Mouse (Mus musculus): ENCODE data around the gene Gm20388. TPM values are rescaled to one million over a fixed set of nuclear protein-coding genes. Genes with fewer than 3 reads are reported as not detected.
"Not testable (repeated sequence)": the region's sequence is repeated elsewhere in the genome, so short reads cannot be mapped to it uniquely, and the experiment has no call there.

The Gm20388 gene
- polyA plus RNA-seq, 1 experiment from 2014 or later, result not detected

- ATAC-seq (replicated peaks); H3K27me3 ChIP-seq; H3K9me3 ChIP-seq; H3K4me2 ChIP-seq (replicated peaks); H3K9ac ChIP-seq (replicated peaks); H3K4me3 ChIP-seq; H3K27ac ChIP-seq (replicated peaks): not testable (repeated sequence)
- 28% methylated on average over 4 of the region's 4 CpGs for WGBS
- Histone ChIP-seq H3K4me1 (peaks cover 49% of the 10 kb centered on the region), H3K36me3 (peaks cover 13% of the 10 kb centered on the region; the same call in 1 of the 2 replicates)
Observed at GRCm38 (mm10) chr8:122573176-122573575, 2662.5 kb downstream of the Gm20388 start.

DNA sequence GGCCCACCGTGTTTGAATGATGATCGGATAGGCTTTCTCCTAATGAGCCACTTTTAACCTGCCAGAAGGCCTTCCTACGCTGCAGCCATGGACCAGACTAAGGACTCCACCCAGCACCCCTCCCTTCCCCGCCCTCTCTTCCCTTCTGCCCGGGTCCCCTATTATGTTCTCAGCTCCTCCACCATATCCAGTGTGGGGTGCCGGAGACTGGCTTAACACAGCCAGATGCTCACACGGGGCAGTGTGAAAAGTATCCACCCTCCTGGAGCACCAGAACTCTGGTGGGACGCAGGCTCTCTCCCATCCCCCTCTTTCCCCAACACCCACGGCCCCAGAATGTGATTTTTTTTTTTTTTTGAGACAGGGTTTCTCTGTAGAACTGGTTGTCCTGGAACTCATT, 2662.9 kb downstream of the Gm20388 start:
- H3K4me1 ChIP-seq, result peaks cover 45% of the 10 kb centered on the region
- H3K36me3 ChIP-seq, result peaks cover 13% of the 10 kb centered on the region; the same call in 1 of the 2 replicates
- H3K27ac ChIP-seq (replicated peaks), result no peak overlapping the region; the same call in 1 of the 2 replicates
- H3K27me3 ChIP-seq, result no peaks in the 10 kb centered on the region
- no peak for ATAC-seq (replicated peaks)
- H3K9ac ChIP-seq (replicated peaks), result no peak overlapping the region
- no peak overlapping the region for H3K4me2 ChIP-seq (replicated peaks)
- H3K4me3 ChIP-seq, result no peak overlapping the region
- 48% methylated on average over 9 of the region's 9 CpGs for WGBS
- no peaks in the 10 kb centered on the region for H3K9me3 ChIP-seq

DNA sequence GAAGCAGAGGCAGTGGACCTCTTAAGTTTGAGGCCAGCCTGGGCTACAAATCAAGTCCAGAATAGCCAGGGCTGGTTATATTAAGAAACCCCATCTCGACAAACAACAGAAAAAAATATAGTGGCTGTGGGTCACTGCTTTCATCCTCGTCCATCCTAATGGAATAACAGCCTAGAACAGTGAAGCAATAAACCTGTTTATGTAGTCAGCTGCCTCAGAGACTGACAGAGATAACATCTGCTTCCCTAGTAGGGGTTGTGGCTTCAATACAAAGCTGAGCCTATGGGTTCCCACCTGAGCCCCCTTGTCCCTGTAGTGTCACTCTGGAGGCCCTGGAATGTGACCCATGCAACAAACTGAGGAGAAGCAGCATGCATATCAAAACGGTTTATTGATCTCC, 2663.6 kb downstream of the Gm20388 start:
- Histone ChIP-seq H3K9ac (replicated peaks) (no peak overlapping the region), H3K9me3 (no peaks in the 10 kb centered on the region), H3K4me1 (peaks cover 38% of the 10 kb centered on the region), H3K4me2 (replicated peaks) (no peak overlapping the region), H3K4me3 (no peak overlapping the region), H3K27ac (replicated peaks) (no peak overlapping the region), H3K36me3 (peaks cover 13% of the 10 kb centered on the region; the same call in 1 of the 2 replicates), H3K27me3 (no peaks in the 10 kb centered on the region)
- 69% methylated on average over 3 of the region's 3 CpGs for WGBS
- no peak for ATAC-seq (replicated peaks)

DNA sequence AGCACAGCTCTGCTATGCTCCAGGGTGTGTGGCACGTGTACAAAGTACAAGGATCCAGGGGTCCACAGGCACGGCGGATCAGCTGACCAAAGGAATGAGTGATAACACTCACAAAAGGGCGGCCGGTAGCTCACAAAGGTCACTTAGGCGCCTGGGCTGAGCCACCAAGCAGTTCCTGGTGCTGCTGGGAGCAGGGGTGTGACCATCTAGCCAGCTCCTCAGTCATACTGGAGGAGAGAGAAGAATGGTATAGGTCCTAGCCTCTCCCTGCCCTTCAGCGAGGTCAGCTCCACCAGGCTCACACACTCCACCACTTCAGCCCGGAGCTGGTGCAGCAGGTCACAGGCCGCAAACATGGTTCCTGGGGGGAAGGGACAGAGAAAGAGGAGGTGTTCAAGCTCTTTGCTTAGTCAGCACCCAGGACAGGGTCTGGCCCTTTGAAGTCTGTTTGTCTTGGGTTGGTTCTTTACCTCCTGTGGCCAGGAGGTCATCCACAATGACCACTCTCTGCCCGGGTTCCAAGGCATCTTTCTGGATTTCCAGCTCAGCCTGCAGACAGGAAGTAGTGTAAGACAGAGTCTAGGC, 2664.1 kb downstream of the Gm20388 start:
- no peaks in the 10 kb centered on the region for H3K27me3 ChIP-seq
- no peak for ATAC-seq (replicated peaks)
- WGBS, result 65% methylated on average over 10 of the region's 10 CpGs

DNA sequence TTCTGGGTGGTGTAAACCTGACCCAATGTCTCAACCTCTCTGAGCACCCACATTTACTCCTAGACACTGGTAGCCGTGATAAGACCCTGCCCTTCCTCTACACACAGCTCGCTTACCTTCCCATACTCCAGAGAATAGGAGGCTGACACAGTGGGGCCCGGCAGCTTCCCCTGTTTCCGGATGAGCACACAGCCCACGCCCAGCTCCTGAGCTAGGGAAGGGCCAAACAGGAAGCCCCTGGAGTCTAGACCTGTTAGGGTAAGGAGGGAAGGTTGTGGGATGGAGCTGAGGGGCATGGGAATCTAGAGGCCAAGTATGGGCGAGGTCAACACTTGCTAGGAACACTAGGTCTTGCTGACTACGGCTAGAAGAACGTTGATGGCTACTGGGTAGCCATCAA, 2664.6 kb downstream of the Gm20388 start:
- Histone ChIP-seq H3K9me3 (no peaks in the 10 kb centered on the region), H3K36me3 (peaks cover 10% of the 10 kb centered on the region; the same call in 1 of the 2 replicates), H3K4me2 (replicated peaks) (peak overlapping the region; percentile 78), H3K9ac (replicated peaks) (peak overlapping the region; percentile 65; the same call in 1 of the 2 replicates), H3K4me1 (peaks cover 34% of the 10 kb centered on the region), H3K4me3 (peak overlapping the region; percentile 76; the same call in 1 of the 2 replicates), H3K27me3 (no peaks in the 10 kb centered on the region), H3K27ac (replicated peaks) (no peak overlapping the region)
- 76% methylated on average over 8 of the region's 8 CpGs for WGBS
- ATAC-seq (replicated peaks), result no peak

More for the DNA sequence above, 2664.1 kb downstream of the Gm20388 start:
- Histone ChIP-seq H3K4me2 (replicated peaks) (peak overlapping the region; percentile 78; the same call in 1 of the 2 replicates), H3K36me3 (peaks cover 13% of the 10 kb centered on the region; the same call in 1 of the 2 replicates), H3K4me1 (peaks cover 34% of the 10 kb centered on the region), H3K4me3 (no peak overlapping the region), H3K9ac (replicated peaks) (no peak overlapping the region), H3K27ac (replicated peaks) (no peak overlapping the region), H3K9me3 (no peaks in the 10 kb centered on the region)

DNA sequence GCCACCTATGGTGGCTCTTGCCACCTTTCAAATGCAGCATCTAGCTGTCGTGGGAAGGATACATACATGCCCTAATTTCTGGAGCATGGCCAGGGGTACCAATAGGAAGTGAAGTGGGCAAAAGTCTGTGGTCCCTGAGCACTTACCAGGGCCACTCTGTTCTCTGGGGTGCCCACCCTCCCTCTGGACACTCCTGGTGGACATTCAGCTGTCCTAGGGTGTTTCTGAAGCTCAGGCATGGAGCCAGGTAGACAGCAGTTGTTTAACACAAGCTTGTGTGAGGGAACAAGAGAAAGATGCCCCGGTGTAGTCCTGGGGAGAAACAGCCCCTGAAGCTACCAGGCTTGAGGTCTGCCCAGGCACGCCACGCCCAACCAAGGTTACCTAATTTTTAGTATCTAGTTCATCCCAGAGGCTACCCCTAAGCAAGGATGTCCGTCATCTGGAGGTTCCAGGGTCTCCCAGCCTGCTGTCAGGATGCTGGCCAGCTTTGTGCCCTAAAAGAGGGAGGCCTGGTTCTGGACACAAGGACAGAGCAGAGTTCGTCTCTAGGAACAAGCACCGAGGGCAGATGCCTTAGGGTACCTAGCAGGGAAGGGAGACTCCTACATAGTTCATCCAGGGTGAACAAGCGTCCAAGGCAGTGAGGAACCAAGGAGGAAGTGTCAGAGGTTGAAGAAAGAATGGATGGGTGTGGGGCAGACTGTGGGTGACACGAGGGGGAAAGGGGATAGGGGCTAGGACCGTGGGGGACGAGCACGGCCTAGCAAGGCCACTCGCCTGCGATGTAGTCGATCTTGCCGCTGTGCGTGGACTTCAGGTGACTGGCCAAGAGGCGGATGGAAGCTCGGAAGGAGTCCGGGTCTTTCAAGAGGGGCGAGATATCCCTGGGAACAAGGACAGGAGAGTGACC, 2665.3 kb downstream of the Gm20388 start:
- WGBS, result 16% methylated on average over 21 of the region's 21 CpGs
- peak; percentile 20 for ATAC-seq (replicated peaks)
- peaks cover 34% of the 10 kb centered on the region for H3K4me1 ChIP-seq
- H3K4me2 ChIP-seq (replicated peaks), result peak overlapping the region; percentile 78
- H3K4me3 ChIP-seq, result peak overlapping the region; percentile 76
- H3K36me3 ChIP-seq, result peaks cover 10% of the 10 kb centered on the region; the same call in 1 of the 2 replicates
- no peaks in the 10 kb centered on the region for H3K27me3 ChIP-seq
- H3K27ac ChIP-seq (replicated peaks), result peak overlapping the region; percentile 42
- H3K9ac ChIP-seq (replicated peaks), result peak overlapping the region; percentile 65
- no peaks in the 10 kb centered on the region for H3K9me3 ChIP-seq

- Histone ChIP-seq H3K36me3 (peaks cover 10% of the 10 kb centered on the region; the same call in 1 of the 2 replicates), H3K27ac (replicated peaks) (peak within 1 kb of the TSS; percentile 42), H3K9ac (replicated peaks) (peak within 1 kb of the TSS; percentile 65), H3K4me2 (replicated peaks) (peak within 1 kb of the TSS; percentile 78), H3K9me3 (no peaks in the 10 kb centered on the region), H3K4me3 (peak within 1 kb of the TSS; percentile 76), H3K27me3 (no peaks in the 10 kb centered on the region), H3K4me1 (peaks cover 34% of the 10 kb centered on the region)
- peak; percentile 92 for ATAC-seq (replicated peaks)
- under 1% methylated on average over 39 of the region's 39 CpGs for WGBS
Observed at GRCm38 (mm10) chr8:122576648-122577022, 2666.0 kb downstream of the Gm20388 start, which contains the start of gene Aprt. TSS of gene Aprt (minus strand) at chr8:122576909.

DNA sequence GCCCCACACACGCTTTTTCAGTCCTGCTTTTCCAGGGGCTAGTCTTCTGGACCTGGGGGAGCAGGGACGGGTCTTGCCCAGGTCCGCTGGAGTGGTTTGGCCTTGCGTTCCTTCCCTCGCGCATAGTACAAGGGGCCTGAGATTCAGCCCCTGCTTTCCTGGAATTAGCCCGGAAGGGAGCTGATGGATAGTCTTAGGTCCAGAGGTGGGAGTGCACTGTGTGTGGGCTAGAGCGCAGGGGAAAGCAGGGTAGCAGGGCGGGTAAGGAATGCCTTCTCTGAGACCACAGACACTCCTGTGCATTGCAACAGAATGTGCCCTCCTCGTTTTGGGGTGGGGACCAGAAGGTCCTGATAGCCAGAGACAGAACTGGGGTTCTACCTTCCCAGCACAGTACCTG, 2666.5 kb downstream of the Gm20388 start:
- peak; percentile 36; the same call in 1 of the 2 replicates for ATAC-seq (replicated peaks)
- Histone ChIP-seq H3K27ac (replicated peaks) (peak overlapping the region; percentile 42; the same call in 1 of the 2 replicates), H3K27me3 (no peaks in the 10 kb centered on the region), H3K4me3 (peak overlapping the region; percentile 76), H3K4me2 (replicated peaks) (peak overlapping the region; percentile 78), H3K9me3 (no peaks in the 10 kb centered on the region), H3K4me1 (peaks cover 34% of the 10 kb centered on the region), H3K36me3 (peaks cover 9% of the 10 kb centered on the region; the same call in 1 of the 2 replicates), H3K9ac (replicated peaks) (peak overlapping the region; percentile 65; the same call in 1 of the 2 replicates)
- WGBS, result 30% methylated on average over 10 of the region's 10 CpGs

DNA sequence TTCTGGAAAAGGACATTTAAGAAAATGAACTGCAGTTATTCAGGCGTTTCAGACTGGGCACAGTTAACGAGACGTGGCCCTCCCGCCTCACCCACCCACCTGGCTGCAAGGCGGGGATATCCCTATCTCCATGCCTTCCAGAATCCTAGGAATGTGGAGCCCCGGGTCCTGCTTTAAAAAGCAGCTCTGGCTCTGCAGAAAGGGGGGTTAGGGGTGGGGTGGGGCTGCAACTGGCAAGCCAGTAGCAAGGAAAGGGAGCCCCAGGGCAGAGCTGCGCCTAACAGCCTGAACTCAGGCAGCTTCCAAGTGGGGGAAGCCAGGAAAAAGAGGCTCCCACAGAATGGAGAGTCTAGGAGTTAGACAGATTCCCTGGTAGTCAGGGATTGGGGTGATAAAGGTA, 2668.6 kb downstream of the Gm20388 start:
- H3K4me3 ChIP-seq, result no peak overlapping the region
- ATAC-seq (replicated peaks), result no peak
- no peak overlapping the region for H3K9ac ChIP-seq (replicated peaks)
- H3K27ac ChIP-seq (replicated peaks), result no peak overlapping the region
- peaks cover 5% of the 10 kb centered on the region; the same call in 1 of the 2 replicates for H3K36me3 ChIP-seq
- no peaks in the 10 kb centered on the region for H3K27me3 ChIP-seq
- H3K4me2 ChIP-seq (replicated peaks), result no peak overlapping the region
- H3K4me1 ChIP-seq, result peaks cover 28% of the 10 kb centered on the region
- no peaks in the 10 kb centered on the region for H3K9me3 ChIP-seq
- WGBS, result 17% methylated on average over 7 of the region's 7 CpGs

- ATAC-seq (replicated peaks), result no peak
- Histone ChIP-seq H3K36me3 (no peaks in the 10 kb centered on the region), H3K4me3 (no peak overlapping the region), H3K9me3 (no peaks in the 10 kb centered on the region), H3K4me2 (replicated peaks) (no peak overlapping the region), H3K4me1 (peaks cover 16% of the 10 kb centered on the region), H3K27me3 (no peaks in the 10 kb centered on the region), H3K27ac (replicated peaks) (no peak overlapping the region), H3K9ac (replicated peaks) (no peak overlapping the region)
- 81% methylated on average over 15 of the region's 15 CpGs for WGBS
Observed at GRCm38 (mm10) chr8:122580926-122581325, 2670.3 kb downstream of the Gm20388 start.

- H3K9ac ChIP-seq (replicated peaks), result no peak overlapping the region
- H3K36me3 ChIP-seq, result no peaks in the 10 kb centered on the region
- H3K4me3 ChIP-seq, result no peak overlapping the region
- WGBS, result 86% methylated on average over 9 of the region's 9 CpGs
- H3K4me1 ChIP-seq, result 0 out of 2 replicates have a peak, but pooled peaks cover 10% of the 10 kb centered on the region
- H3K9me3 ChIP-seq, result no peaks in the 10 kb centered on the region
- no peak overlapping the region for H3K27ac ChIP-seq (replicated peaks)
- H3K4me2 ChIP-seq (replicated peaks), result no peak overlapping the region
- ATAC-seq (replicated peaks), result no peak
- no peaks in the 10 kb centered on the region for H3K27me3 ChIP-seq
Observed at GRCm38 (mm10) chr8:122584981-122585380, 2674.3 kb downstream of the Gm20388 start.

DNA sequence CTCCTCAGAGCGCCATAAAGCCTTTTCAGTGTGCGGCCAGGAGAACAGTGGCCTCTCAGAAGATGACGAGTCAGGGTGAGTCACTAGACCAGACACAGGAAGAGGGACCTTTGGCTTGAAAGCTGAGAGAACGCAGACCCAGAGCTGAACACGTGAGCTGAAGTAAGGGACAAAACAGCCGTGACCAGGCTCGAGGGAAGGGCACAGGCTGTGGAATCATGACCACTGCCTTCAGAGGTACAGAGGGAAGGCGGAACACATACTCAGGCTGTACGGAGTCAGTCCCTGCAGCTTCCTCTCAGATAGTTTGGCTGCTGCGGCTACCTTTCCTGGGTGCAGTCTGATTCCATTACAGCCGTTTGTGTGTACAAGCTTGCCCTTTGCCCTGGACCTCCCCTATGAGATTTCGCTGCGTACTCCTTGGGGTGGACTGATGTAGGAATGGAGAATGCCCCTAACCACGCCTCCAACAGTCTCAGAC, 2674.8 kb downstream of the Gm20388 start:
- H3K27ac ChIP-seq (replicated peaks), result no peak overlapping the region
- no peak for ATAC-seq (replicated peaks)
- 83% methylated on average over 14 of the region's 14 CpGs for WGBS
- H3K9ac ChIP-seq (replicated peaks), result no peak overlapping the region
- H3K27me3 ChIP-seq, result no peaks in the 10 kb centered on the region
- no peaks in the 10 kb centered on the region for H3K9me3 ChIP-seq
- 0 out of 2 replicates have a peak, but pooled peaks cover 10% of the 10 kb centered on the region for H3K4me1 ChIP-seq
- H3K36me3 ChIP-seq, result no peaks in the 10 kb centered on the region
- no peak overlapping the region for H3K4me3 ChIP-seq
- H3K4me2 ChIP-seq (replicated peaks), result no peak overlapping the region

Data from forebrain, embryonic 15.5 days (tissue).